Mouse (Mus musculus) cerebellum, adult 9-11 months (tissue): ENCODE results near the gene Laptm5.

Experiments
- DNase-seq: peaks from one replicate; pipeline ENCODE4 v3.0.0; 2022

Laptm5 gene

DNA sequence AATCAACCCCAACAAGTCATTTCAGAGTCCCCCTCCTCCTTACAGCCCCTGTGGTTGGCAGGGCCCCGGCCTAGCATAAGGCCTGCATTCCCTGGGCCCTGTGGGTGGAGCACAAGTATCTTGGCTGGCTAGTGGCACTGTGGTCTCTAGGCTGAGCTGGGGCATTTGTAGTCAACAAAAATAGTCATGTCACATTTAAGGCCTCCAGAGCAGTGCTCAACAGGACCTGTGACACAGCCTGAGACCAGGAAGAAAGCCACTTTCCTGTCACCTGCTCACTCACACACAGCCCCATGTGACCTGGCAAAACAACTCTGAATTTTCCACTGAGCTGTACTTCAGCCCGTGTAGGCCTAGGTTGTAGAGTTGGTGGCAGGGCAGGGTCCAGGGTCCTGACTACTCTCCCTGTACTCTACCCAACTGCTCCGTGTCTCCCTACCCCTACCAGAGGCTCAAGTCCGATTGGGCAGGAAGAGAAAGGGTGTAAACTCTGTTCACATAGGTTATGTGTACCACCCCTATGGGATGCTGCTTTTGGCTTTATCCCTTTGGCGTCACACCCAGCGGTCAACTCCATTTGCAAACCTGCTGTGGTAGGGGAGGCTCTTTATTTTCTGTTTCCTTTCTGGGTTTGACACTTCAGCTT lies 13.0 kb upstream of the Laptm5 start:
- DNase-seq: no peak

DNA sequence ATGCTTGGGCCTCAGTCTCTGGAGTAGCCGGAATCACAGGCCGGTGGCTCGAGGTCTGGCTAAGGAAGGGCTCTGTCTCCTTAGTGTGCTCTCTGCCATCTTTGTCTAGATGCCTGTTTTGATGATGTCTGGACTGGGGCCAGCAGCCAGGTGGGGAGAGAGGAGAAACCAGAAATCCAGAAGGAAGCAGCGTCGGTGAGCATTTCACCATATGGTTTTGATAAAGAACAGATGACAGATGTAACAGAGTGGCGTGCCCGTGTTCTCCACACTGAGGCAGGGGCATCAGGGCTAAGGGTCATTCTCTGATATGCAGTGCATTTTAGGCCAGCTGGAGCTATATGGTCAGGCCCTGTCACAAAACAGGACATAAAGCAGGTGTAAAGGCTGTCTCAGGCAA lies 12.2 kb upstream of the Laptm5 start:
- no peak for DNase-seq

DNA sequence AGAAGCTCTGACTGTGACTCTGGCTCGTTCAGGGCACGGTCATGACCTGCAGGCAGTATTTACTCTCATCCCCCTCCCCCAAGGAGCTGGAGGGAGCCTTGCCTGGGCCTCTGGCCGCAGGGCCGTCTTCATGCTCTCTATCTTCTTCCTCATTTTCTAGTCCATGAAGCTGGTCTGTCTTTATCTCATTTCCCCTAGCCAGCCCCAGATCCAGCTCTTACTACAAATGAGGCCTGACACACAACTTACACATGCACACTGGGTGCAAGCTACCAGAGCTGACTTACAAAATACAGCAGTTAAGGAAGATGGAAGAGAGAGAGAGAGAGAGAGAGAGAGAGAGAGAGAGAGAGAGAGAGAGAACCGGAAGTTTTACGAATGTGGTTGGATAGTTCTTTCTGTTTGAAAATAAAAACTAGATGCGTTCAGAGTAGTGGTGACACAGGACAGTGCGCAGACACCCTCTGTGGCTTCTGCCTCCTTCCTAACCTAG lies 10.6 kb upstream of the Laptm5 start:
- no peak for DNase-seq

DNA sequence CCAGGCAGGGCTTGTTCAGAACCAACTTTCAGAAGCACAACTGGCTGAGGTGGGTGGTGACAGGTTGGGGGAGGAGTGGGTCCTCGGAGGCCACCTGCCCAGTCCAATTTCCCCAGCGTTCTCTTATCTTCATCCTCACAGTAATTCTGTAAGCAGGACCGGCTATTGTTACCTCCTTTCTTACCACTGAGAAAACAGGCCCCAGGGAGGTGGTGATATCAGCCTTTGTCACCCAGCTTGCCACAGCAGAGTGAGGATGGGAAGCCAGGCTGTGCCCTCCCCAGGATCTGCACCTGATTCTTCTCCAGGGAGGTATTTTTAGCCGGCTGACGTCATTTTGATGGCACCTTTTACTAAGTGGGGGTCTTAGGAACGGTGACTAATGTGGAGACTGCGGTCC lies 7.9 kb upstream of the Laptm5 start:
- no peak for DNase-seq

DNA sequence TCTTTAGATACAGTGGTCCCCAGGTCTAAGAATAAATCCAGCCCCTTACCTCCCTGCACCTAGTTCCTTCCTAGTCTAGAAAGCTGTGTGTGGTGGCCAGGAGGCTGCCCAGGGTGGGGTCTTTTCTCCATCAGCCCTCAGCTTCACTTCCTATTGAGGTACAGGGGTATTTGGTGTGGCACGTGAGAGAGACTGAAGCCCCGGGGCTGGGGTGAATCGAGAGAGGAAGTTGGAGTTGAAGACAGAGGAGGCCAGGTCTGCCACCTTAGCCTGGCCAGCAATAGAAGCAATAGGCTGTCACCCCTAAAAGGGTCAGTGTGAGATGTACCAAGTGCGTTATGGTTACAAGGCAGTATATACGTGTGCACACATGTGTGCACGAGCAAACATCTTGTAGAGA lies 7.0 kb upstream of the Laptm5 start:
- DNase-seq: no peak

DNA sequence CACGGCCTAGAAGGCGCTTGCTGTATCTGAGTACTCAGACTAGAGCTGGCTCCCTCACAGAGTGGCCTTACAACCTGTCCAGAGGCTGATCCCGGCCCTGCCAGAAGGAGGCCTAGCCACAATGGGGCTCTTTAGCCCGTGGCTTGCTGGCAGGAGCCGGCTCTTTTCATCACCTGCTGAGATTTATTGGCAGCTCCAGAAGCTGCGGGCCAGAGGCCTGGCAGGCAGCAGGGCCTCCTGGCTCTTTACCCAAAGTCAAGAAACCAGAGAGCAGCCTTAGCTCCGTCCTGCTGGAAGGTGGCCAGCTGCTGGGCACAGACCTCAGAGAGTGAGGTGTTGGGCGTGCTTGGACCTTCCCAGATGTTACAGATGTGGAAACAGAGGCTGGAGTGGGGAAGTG lies 6.6 kb upstream of the Laptm5 start:
- peak; percentile 66 for DNase-seq

DNA sequence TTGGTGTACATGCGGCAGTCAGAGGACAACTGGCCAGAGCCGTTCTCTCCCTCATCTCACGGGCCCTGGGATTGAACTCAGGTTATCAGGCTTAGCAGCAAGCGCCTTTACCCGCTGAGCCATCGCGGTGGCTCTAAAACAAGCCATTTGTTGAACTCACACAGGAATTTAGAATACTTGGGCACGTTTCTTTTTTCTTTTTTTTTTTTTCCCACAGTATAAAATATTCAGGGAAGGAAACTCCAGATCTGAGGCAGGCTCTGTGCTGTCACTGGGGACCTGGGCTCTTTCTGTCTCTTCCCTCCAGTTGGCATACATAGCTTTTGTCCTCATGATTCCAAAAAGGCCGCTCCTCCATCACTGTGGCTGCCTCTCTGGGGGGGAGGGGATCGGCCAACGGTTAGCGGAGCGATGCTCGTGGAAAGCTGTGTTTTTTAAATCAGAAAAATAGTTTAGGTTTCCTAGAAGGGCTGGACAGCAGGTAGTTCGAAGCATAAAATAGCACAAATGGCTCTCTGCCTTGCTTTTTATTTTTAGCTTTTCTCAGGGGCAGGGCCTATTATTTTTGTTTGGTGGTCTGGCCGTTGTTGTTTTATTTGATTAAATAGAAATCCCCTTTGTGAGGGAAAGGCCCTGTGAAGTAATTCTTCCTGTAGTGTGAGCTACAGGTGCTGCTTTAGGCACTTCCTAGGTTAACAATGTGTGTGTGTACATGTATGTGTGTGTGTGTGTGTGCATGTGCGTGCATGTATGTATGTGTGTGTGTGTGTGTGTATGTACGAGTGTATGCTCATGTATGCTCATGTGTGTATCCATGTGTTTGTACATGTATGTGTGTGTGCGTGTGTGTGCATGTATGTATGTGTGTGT lies 5.5 kb upstream of the Laptm5 start:
- DNase-seq: no peak

DNA sequence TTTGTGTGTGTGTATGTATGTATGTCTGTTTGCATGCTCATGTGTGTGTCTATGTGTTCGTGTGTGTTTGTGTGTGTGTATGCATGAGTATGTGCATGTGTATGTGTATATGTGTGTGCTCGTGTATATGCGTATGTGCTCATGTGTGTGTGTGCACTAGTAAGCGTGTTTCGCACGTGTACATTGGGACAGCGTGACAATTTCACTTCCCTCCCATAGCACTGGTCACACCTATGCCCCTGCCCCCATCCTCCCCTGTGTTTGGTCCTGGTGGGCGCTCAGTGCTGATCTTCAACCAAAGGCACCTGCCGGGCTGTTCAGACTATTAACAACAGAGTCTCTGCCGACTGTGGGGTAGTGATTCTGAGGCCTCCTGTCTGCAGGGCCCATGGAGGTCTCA lies 4.8 kb upstream of the Laptm5 start:
- DNase-seq: no peak

DNA sequence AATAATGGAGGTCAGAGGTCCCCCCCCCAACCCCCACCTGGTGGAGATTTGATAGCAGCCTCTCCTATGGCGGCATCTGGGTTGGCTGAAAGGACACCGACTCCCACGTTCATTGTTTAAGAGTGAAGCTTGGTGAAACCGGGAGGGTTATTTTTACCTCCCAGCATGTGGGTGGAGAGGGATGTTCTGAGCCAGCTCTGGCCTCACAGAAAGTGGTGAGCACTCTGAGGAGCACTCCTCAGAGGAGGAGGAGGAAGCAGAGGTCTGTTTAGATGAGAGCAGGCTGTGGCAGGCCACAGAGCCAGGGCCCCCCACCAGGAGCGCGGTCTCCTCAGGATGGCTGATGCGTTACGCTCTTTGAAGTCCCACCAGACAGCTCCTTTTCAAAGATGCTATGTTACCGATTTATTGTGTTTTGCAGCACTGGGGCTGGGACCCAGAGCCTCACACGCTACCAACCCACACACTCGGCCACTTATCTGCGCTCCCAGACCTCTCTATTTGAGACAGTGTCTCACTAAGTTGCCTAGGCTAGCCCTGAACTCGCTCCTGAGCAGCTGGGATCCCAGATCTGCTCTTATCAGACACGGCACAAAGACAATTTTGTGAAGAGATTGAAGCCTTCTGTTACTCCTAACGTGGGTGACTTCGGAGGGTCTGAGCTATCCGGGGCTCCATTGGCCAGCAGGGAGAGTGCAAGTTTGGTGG lies 3.6 kb upstream of the Laptm5 start:
- no peak for DNase-seq

DNA sequence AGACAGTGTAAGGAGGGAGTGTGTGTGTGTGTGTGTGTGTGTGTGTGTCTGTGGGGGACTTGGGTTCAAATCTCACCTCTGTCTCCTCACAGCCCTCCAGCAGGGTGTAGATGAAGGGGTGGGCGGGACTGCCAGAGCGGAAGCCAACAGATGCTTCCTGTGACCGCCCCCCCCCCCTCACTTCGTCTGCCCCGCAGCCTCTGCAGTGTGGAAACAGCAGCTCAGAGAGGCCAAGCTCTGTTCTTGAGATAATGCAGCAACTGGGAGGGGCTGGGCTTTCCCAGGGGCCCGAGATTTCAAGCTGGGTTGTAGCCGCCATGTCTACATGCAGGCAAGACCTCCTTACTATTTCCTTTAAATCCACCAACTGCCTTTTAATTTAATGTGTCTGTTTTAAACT lies 2.3 kb upstream of the Laptm5 start:
- no peak for DNase-seq

DNA sequence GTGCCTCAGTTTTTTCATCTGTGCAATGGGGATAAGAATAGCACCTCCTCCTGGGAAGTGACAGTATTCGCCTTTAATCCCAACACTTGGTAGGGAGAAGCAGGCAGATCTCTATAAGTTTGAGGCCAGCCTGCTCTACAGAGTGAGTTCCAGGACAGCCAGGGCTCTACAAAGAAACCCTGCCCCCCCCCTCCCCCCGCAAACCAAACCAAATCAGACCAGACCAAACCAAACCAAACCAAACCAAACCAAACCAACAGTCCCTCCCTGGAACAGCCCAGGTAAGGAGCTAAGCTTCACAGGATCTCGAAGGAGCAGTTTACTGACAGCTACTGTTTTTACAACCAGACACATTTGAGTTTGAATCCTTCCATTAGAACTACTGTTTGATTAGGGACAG lies 299 bp upstream of the Laptm5 start:
- no peak for DNase-seq

DNA sequence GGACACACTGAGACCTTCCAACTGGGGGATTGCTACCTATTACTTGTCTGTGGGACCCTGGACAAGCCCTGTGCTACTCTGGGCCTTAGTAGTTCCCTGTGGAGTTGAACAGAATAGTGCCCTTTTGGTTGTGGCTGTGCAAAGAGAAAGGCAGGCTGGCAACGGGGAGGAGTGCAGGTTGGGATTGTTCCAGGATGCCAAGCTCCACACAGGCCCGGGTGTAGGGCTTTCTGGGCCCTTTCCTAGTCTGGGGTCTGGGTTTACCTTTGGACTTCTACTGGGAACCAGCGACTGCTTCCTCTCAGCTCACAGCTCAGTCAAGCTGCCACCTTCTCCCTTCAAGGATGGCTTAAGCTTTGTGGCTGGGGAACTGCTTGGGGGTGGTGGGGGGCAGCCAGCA lies 586 bp downstream of the Laptm5 start:
- DNase-seq: no peak

DNA sequence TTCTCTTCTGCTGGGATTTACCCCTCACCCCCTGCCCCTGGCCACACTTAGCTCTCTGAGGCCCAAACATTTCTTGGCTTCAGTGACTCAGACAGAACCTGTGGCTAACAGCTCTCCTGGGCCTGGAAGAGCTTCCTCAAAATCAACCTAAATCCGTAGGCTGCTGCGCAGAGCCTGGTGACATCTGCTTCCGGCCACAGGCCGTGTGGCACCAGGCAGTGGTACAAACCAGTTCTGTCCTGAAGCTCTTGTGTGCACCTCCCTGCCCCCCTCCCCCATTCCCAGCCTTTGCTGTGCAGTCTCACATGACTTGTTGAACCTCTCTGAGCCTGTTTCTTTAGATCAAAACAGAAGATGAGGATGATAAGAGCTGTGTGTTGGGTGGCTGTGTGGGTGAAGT lies 1.1 kb downstream of the Laptm5 start:
- DNase-seq: no peak

DNA sequence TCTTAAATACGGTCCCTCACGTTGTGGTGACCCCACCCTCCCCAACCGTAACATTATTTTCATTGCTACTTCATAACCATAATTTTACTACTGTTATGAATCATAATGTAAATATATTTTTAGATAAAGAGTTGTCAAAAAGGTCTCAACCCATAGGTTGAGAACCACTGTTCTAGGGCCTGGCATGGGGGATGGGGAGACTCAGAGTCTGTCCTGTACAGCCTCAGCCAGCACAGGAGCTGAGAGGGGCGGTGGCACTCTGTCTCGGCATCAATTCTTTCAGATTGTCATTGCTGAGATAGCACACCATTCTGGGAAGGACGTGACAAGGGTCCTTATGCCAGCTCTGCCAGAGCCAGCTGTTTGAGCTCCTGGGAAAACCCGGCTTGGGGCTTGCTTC lies 1.6 kb downstream of the Laptm5 start:
- no peak for DNase-seq

DNA sequence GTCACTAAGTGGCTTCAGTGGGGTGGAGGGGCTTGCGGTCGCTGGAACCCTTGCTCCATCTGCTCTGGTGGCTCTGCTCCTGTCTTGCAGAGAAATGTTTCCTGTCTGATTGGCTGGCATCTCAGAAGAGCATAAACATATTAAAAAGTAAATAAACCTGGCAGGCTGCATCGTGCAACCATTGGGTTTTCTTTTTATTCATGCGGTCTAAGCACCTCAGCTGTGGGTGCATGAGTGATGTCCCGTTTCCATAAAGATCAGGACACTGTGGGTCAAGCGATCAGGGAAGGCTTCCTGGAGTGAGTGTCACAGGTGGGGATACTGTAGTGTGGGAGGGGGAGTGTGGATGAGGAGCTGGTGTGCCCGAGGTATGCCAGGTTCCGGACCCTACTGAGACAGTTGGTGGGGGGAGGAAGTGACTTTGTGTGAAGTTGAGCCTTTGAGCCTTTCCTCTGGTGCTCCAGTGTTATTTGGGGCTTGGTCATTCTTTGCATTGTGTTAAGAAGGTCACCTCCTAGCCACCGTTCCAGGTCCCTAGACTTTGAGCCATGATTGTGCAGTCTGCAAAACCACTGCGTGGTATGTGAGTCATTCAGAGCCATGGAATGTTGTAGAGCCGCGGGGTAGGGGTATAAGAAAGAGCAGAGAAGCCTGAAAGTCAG lies 2.2 kb downstream of the Laptm5 start:
- no peak for DNase-seq

DNA sequence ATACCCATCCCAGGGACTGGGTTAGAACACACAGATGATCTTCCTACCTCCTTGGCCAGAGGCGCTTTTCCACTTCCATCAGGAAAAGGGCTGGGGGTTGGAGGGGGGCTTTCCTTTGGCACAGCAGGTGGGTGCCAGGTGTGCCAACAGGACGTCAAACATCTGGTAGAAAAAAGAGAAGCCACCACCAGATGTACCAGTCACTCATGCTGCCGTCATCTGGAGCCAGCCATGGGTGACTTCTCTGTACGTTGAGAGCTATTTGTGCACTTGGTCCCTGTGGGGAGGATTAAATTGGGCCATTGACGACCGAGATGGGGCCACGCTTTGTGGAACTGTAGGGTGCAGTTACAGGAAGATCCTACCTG lies 2.7 kb downstream of the Laptm5 start:
- DNase-seq: no peak

DNA sequence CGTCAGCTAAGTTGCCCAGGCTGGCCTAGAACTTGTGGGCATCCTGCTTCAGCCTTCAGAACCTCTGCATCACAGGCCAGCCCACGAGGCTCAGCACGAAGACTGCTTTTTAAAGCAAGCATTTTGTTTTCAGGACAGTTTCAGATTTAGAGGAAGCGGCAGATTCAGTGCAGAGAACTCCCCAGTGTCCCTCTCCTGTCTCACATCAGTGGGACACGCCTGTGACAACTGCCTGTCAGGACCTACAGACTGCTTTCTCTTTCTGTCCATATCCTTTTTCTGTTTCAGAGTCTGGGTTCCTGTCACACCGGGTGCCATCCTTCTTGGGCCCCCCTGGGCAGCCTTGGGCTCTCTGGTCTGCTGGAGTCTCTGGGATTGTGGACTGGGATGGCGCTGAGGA lies 3.7 kb downstream of the Laptm5 start:
- DNase-seq: no peak

DNA sequence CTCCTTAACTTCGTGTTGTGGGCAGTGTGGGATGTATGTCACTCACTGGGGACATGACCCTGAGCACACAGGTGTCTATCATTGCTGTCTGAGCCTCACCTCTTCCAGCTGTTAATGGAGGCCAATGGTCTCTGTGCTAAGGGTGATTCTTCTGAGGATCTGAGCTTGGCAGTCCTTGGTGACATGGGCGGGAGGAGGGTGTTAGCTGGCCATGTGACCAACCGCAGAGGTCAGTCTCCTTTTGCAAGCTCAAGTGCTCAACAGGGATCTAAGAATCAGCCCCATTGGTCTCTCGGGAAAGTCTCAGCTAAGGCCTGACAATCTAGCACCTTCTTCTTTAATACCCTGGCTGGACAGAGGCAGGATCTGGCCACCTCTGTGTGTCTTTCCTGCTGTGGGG lies 4.6 kb downstream of the Laptm5 start:
- DNase-seq: no peak

DNA sequence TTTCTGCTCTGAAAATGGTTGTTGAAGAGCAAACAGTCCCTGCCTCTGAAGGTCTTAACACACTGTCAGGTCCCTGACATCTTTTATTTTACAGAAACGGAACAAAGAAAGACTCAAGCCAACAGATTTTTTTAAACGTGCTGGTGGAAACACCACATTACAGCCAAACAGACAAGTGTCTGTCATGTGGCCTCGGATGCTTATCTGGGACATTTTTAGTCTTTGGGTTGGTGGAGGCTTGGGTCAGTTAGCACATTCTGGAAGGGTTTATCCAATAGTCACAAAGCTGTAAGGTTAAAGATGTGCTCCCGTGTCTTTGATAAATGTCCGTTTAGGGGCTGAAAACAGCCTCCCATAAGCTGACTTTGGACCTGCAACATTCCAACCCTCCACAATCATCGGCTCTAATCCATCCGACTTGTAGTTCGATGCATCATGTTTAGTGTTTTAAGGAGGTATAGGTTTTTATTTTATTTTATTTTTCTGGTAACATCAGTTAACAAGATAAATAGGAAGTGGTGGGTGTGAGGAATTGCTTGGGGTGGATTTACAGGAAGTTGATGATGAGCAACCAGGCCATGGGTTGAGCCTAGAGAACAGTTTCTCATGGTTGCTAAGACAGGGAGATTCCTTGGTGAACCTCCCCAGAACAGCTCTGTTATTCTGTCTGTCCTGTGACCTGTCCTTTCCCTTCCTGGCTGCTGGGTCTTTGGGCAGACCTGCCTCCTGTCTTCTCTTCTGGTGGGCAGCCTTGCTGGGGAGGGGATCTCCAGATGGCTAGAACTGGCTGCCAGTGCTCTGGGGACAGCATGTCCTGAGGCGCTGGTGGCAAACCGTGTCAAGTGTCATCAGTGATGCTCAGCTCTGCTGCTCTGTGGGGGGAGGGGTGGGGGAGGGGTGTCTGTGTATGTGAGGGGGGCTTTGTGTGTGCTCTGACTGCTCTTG lies 6.2 kb downstream of the Laptm5 start:
- no peak for DNase-seq

DNA sequence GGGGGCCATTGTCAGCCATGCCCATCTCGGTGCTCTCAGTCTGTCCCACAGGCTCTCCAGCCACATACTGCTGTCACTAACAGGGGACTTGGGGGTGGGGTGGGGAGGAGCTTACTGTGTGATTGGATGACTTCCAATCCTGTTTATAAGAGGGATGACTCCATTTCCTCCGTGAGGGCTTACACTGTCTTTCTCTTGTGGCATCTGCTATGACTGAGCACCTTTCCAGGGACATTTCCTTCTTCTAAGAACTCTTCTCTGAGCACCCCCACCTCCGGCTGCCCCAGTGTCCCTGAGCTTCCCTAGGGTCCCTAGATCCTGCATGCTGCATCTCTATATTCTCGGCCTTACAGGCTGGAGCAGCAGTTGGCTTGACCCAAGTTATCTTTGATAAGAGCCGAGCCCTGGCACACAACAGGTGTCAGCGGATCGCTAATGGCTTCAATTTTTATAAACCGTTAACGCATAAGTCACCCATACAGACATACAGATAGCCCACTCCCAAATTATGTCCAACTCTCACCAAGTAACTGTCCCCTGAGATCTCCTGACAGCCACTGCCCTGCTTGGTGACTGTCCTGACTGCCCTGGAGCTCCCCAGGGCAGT lies 6.9 kb downstream of the Laptm5 start:
- no peak for DNase-seq

DNA sequence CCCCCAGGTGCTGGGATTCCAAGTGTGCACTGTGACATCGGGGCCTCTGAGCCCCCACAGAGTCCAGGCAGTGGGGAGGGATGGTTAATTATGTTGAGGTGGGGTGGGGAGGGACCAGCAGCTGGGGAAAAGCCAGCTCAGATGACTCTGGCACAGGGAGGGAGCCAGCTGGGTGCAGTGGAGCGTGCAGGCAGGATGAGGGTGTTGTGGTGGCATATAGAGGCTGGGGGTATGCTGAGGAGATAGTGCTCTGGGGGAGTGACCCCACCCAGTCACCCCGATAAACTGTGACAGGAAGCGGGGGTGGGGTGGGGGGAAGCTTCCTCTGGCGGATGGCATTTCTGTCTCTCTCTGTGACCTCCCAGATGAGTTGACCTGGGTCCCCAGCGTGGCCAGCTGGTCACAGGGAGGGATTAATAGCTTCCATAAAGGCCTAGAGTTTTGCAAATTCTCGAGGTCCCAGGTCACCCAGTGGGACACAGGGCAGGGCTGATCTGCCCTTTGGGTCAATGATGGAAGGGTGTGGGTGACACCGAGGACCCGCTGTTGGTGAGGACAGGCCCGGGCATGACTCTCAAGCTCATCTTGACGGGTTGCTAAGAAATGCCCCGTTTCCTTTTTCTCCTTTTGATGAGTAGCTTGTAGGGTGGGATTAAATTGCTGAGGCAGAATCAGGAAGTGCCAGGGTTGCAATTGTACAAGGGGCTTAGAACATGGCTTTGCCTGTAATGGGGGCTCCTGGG lies 8.2 kb downstream of the Laptm5 start:
- DNase-seq: no peak
